Mouse (Mus musculus) forebrain, embryonic 15.5 days (tissue): ENCODE results near the gene Crabp1. TPM values are rescaled to one million over a fixed set of nuclear protein-coding genes. Genes with fewer than 3 reads are reported as not detected.

Experiments used
- ATAC-seq: fragments of 200-750 bp; cut with Nextera tagmentation; replicated peaks from 2 replicates; pipeline ENCODE4 v1.8.0; 2017; ENCODE audit warnings: mild to moderate bottlenecking, moderate TSS enrichment, moderate library complexity
- H3K27ac ChIP-seq: fragments of 300-500 bp; sonication (generic); replicated peaks from 2 replicates; pipeline ENCODE4 v1.5.1; 2015; ENCODE audit warnings: mild to moderate bottlenecking, inconsistent platforms
- H3K27me3 ChIP-seq: fragments of 300-500 bp; sonication (generic); 2 replicates; pipeline ENCODE4 v1.6.1; 2015; ENCODE audit warnings: inconsistent platforms
- H3K36me3 ChIP-seq: fragments of 300-500 bp; sonication (generic); 2 replicates; pipeline ENCODE4 v1.6.1; 2015; ENCODE audit warnings: mild to moderate bottlenecking, inconsistent platforms
- H3K4me1 ChIP-seq: fragments of 300-500 bp; sonication (generic); 2 replicates; pipeline ENCODE4 v1.6.1; 2015; ENCODE audit warnings: inconsistent platforms
- H3K4me2 ChIP-seq: fragments of 300-500 bp; sonication (generic); replicated peaks from 2 replicates; pipeline ENCODE4 v1.6.1; 2015; ENCODE audit warnings: mild to moderate bottlenecking, inconsistent platforms
- H3K4me3 ChIP-seq: fragments of 300-500 bp; sonication (generic); 2 replicates; pipeline ENCODE4 v1.5.1; 2015; ENCODE audit warnings: mild to moderate bottlenecking, inconsistent platforms
- H3K9ac ChIP-seq: fragments of 300-500 bp; sonication (generic); replicated peaks from 2 replicates; pipeline ENCODE4 v1.6.1; 2015; ENCODE audit warnings: mild to moderate bottlenecking, inconsistent platforms
- H3K9me3 ChIP-seq: fragments of 300-500 bp; sonication (generic); 2 replicates; pipeline ENCODE4 v1.6.1; 2016; ENCODE audit warnings: inconsistent platforms
- WGBS: fragments of 180-500 bp; shearing (Covaris S2); methylation state at CpG from one replicate; pipeline ENCODE4 v1.1.7; 2015; ENCODE audit warnings: mixed read lengths; 5-methylcytosine and 5-hydroxymethylcytosine counted together
- polyA plus RNA-seq: library from polyadenylated mRNA; unstranded; fragments of >200 nt; fragmentation: Nextera tagmentation; extraction: Ambion mirVana; gene quantifications from 2 replicates; pipeline ENCODE4 v1.2.1, GENCODE M21; 2015

Crabp1 gene
- polyA plus RNA-seq, 1 experiment from 2014 or later: 47.3 TPM

- Histone ChIP-seq H3K27me3 (no peaks in the 10 kb centered on the region), H3K4me2 (no peak overlapping the region), H3K27ac (no peak overlapping the region), H3K9me3 (no peaks in the 10 kb centered on the region), H3K4me3 (no peak overlapping the region), H3K4me1 (no peaks in the 10 kb centered on the region), H3K36me3 (no peaks in the 10 kb centered on the region), H3K9ac (no peak overlapping the region)
- 57% methylated on average over 5 of the region's 5 CpGs for WGBS
- ATAC-seq: peak; percentile 85
These were observed 57.0 kb downstream of the Crabp1 start for GRCm38 (mm10) chr9:54821442-54822100.

Other genes with a start within 250 kb of the Crabp1 start
- gene Sh2d7, start 225.8 kb upstream of the Crabp1 start, polyA plus RNA-seq: 0.15 and 0.22 TPM in 2 replicates
- 40.6 and 41.4 TPM in 2 replicates for gene Cib2, start 204.5 kb upstream of the Crabp1 start, polyA plus RNA-seq
- gene Idh3a, start 178.4 kb upstream of the Crabp1 start, polyA plus RNA-seq: 139 and 143 TPM in 2 replicates
- 19.4 and 23.0 TPM in 2 replicates for gene Acsbg1, start 102.9 kb upstream of the Crabp1 start, polyA plus RNA-seq
- 5.0 and 6.5 TPM in 2 replicates for gene Dnaja4, start 65.9 kb upstream of the Crabp1 start, polyA plus RNA-seq
- gene Wdr61, start 30.2 kb upstream of the Crabp1 start, polyA plus RNA-seq: 121 and 123 TPM in 2 replicates
- 48.6 and 51.2 TPM in 2 replicates for gene Ireb2, start 99.0 kb downstream of the Crabp1 start, polyA plus RNA-seq
- 1.6 and 1.8 TPM in 2 replicates for gene Hykk, start 152.5 kb downstream of the Crabp1 start, polyA plus RNA-seq
- gene Psma4, start 186.0 kb downstream of the Crabp1 start, polyA plus RNA-seq: 278 and 286 TPM in 2 replicates
- gene AY074887, start 186.2 kb downstream of the Crabp1 start, polyA plus RNA-seq: 1.0 and 1.5 TPM in 2 replicates
- 1.0 and 1.5 TPM in 2 replicates for gene Chrna5, start 216.1 kb downstream of the Crabp1 start, polyA plus RNA-seq